Mouse (Mus musculus) CH12.LX (cell line): ENCODE results near the gene Ccdc63. TPM values are rescaled to one million over a fixed set of nuclear protein-coding genes. Genes with fewer than 3 reads are reported as not detected.

Experiments
- DNase-seq: peaks from one replicate; pipeline ENCODE4 v3.0.0-alpha.2; 2013; ENCODE audit errors: extremely low read depth
- H3K27ac ChIP-seq: 2 replicates; pipeline ENCODE4 v1.5.1; 2012; ENCODE audit warnings: low read depth, mild to moderate bottlenecking, control low read depth, moderate library complexity; ENCODE audit not compliant: insufficient read depth
- H3K27me3 ChIP-seq: replicated peaks from 2 replicates; pipeline ENCODE3; 2012; ENCODE audit warnings: inconsistent platforms
- H3K36me3 ChIP-seq, 2 experiments: replicated peaks in 1 of 2; 2 replicates each; pipeline versions ENCODE3 to v1.6.1; 2012; ENCODE audit warnings: inconsistent platforms in 1 of 2, low read length in 1 of 2, mild to moderate bottlenecking in 1 of 2, mixed read lengths in 1 of 2, moderate library complexity in 1 of 2; ENCODE audit not compliant: control insufficient read depth in 1 of 2, insufficient read depth in 1 of 2
- H3K4me1 ChIP-seq, 2 experiments: 2 replicates each; pipeline ENCODE4 v1.6.1; 2012; ENCODE audit warnings: inconsistent platforms in 1 of 2, moderate library complexity in 1 of 2; ENCODE audit not compliant: insufficient read depth in 2 of 2, control insufficient read depth in 1 of 2
- H3K4me2 ChIP-seq: 2 replicates; pipeline ENCODE4 v1.6.1; 2012; ENCODE audit warnings: low read depth, mild to moderate bottlenecking, control low read depth; ENCODE audit not compliant: poor library complexity, insufficient read depth, severe bottlenecking
- H3K4me3 ChIP-seq, 3 experiments: fragments of 150-350 bp in 1 of 3; sonication (generic) in 1 of 3; replicated peaks in 1 of 3; 2 replicates each; pipeline versions ENCODE3 to v1.5.1; 2011 to 2012; ENCODE audit warnings: low read depth in 2 of 3, low read length in 2 of 3, mild to moderate bottlenecking in 2 of 3, moderate library complexity in 2 of 3, control low read depth in 1 of 3, improper control_type of control experiment in 1 of 3, inconsistent platforms in 1 of 3, mixed read lengths in 1 of 3; ENCODE audit not compliant: poor library complexity in 1 of 3
- H3K79me2 ChIP-seq: replicated peaks from 2 replicates; pipeline ENCODE4 v1.6.1; 2012; ENCODE audit warnings: mild to moderate bottlenecking, moderate library complexity; ENCODE audit not compliant: control insufficient read depth, poor library complexity, insufficient read depth, severe bottlenecking; ENCODE audit errors: extremely low read depth
- H3K9ac ChIP-seq: 2 replicates; pipeline ENCODE4 v1.6.1; 2012; ENCODE audit warnings: low read depth, mild to moderate bottlenecking, control low read depth, moderate library complexity; ENCODE audit not compliant: insufficient read depth
- H3K9me3 ChIP-seq: replicated peaks from 2 replicates; pipeline ENCODE3; 2012; ENCODE audit warnings: low read length, inconsistent platforms, mixed read lengths
- BHLHE40 ChIP-seq: IDR thresholded peaks from 2 replicates; pipeline ENCODE4 v1.6.1; 2011; ENCODE audit warnings: mild to moderate bottlenecking, low read depth, low read length, improper control_type of control experiment
- CHD1 ChIP-seq: IDR thresholded peaks from 2 replicates; pipeline ENCODE4 v1.6.1; 2012; ENCODE audit warnings: low read depth, low read length, improper control_type of control experiment, inconsistent platforms
- CTCF ChIP-seq, 2 experiments: IDR thresholded peaks in 1 of 2; conservative IDR thresholded peaks in 1 of 2; 2 replicates each; pipeline ENCODE4 v1.5.1; 2011 to 2012; ENCODE audit warnings: low read depth in 2 of 2, low read length in 2 of 2, improper control_type of control experiment in 1 of 2, inconsistent platforms in 1 of 2, mild to moderate bottlenecking in 1 of 2, moderate library complexity in 1 of 2
- E2F4 ChIP-seq: IDR thresholded peaks from 2 replicates; pipeline ENCODE4 v1.6.1; 2011; ENCODE audit warnings: low read depth, low read length, improper control_type of control experiment; ENCODE audit not compliant: insufficient replicate concordance
- ELF1 ChIP-seq: IDR thresholded peaks from 2 replicates; pipeline ENCODE4 v1.6.1; 2014; ENCODE audit warnings: low read depth, mild to moderate bottlenecking, inconsistent platforms, low read length, improper control_type of control experiment
- GABPA ChIP-seq: IDR thresholded peaks from 2 replicates; pipeline ENCODE4 v1.6.1; 2012; ENCODE audit warnings: low read depth, low read length, improper control_type of control experiment, inconsistent platforms; ENCODE audit not compliant: insufficient replicate concordance
- IRF4 ChIP-seq: IDR thresholded peaks from 2 replicates; pipeline ENCODE4 v1.6.1; 2014; ENCODE audit warnings: low read depth, mild to moderate bottlenecking, inconsistent platforms, low read length, improper control_type of control experiment
- JUND ChIP-seq: conservative IDR thresholded peaks from 2 replicates; pipeline ENCODE4 v1.6.1; 2011; ENCODE audit warnings: low read depth, low read length, improper control_type of control experiment
- KAT2A ChIP-seq: IDR thresholded peaks from 2 replicates; pipeline ENCODE4 v1.6.1; 2012; ENCODE audit warnings: low read length, improper control_type of control experiment, inconsistent platforms; ENCODE audit not compliant: insufficient replicate concordance
- MAFK ChIP-seq: IDR thresholded peaks from 2 replicates; pipeline ENCODE4 v1.6.1; 2011; ENCODE audit warnings: low read length, improper control_type of control experiment; ENCODE audit not compliant: insufficient replicate concordance
- MAX ChIP-seq: IDR thresholded peaks from 2 replicates; pipeline ENCODE4 v1.6.1; 2011; ENCODE audit warnings: low read length, improper control_type of control experiment
- MEF2A ChIP-seq: IDR thresholded peaks from 2 replicates; pipeline ENCODE4 v1.6.1; 2014; ENCODE audit warnings: low read depth, mild to moderate bottlenecking, inconsistent platforms, low read length, improper control_type of control experiment, borderline replicate concordance
- MXI1 ChIP-seq: IDR thresholded peaks from 2 replicates; pipeline ENCODE4 v1.6.1; 2011; ENCODE audit warnings: mild to moderate bottlenecking, low read depth, low read length, improper control_type of control experiment
- NRF1 ChIP-seq: IDR thresholded peaks from 2 replicates; pipeline ENCODE4 v1.6.1; 2014; ENCODE audit warnings: low read depth, mild to moderate bottlenecking, inconsistent platforms, low read length, improper control_type of control experiment, moderate library complexity
- POLR2A ChIP-seq: IDR thresholded peaks from 2 replicates; pipeline ENCODE4 v1.6.1; 2011; ENCODE audit warnings: low read depth, mild to moderate bottlenecking, improper control_type of control experiment, low read length
- POLR2AphosphoS2 ChIP-seq: IDR thresholded peaks from 2 replicates; pipeline ENCODE4 v1.6.1; 2011; ENCODE audit warnings: low read depth, low read length, improper control_type of control experiment
- RAD21 ChIP-seq: IDR thresholded peaks from 2 replicates; pipeline ENCODE4 v1.6.1; 2011; ENCODE audit warnings: low read depth, mild to moderate bottlenecking, low read length, improper control_type of control experiment, moderate library complexity
- SMC3 ChIP-seq: IDR thresholded peaks from 2 replicates; pipeline ENCODE4 v1.6.1; 2011; ENCODE audit warnings: low read depth, low read length, improper control_type of control experiment
- TBP ChIP-seq: conservative IDR thresholded peaks from 2 replicates; pipeline ENCODE4 v1.6.1; 2011; ENCODE audit warnings: low read depth, low read length, improper control_type of control experiment
- TCF12 ChIP-seq: IDR thresholded peaks from 2 replicates; pipeline ENCODE4 v1.6.1; 2014; ENCODE audit warnings: low read depth, mild to moderate bottlenecking, inconsistent platforms, low read length, improper control_type of control experiment
- UBTF ChIP-seq: IDR thresholded peaks from 2 replicates; pipeline ENCODE4 v1.6.1; 2012; ENCODE audit warnings: low read depth, mild to moderate bottlenecking, inconsistent platforms, low read length, improper control_type of control experiment, moderate library complexity
- USF1 ChIP-seq: IDR thresholded peaks from 2 replicates; pipeline ENCODE4 v1.6.1; 2014; ENCODE audit warnings: low read depth, mild to moderate bottlenecking, inconsistent platforms, low read length, improper control_type of control experiment
- USF2 ChIP-seq: conservative IDR thresholded peaks from 2 replicates; pipeline ENCODE4 v1.6.1; 2011; ENCODE audit warnings: low read depth, low read length, improper control_type of control experiment
- ZMIZ1 ChIP-seq: IDR thresholded peaks from 2 replicates; pipeline ENCODE4 v1.6.1; 2012; ENCODE audit warnings: low read depth, mild to moderate bottlenecking, inconsistent platforms, low read length, improper control_type of control experiment
- ZNF384 ChIP-seq: IDR thresholded peaks from 2 replicates; pipeline ENCODE4 v1.6.1; 2012; ENCODE audit warnings: low read depth, low read length, improper control_type of control experiment, inconsistent platforms
- dilution Hi-C: fragments of 300-500 bp; cut with MboI; formaldehyde crosslinking; loops from 2 replicates; pipeline ENCODE4 v1.14.3; 2020; ENCODE audit warnings: low sequenced_read_pairs; ENCODE audit not compliant: extremely low pct_unique_long_range_greater_than_20kb, extremely low pct_ligation_motif_present
- in situ Hi-C: fragments of 300-500 bp; cut with MboI; formaldehyde crosslinking; loops from 3 replicates; pipeline ENCODE4 v1.14.3; 2019; ENCODE audit warnings: low sequenced_read_pairs, low pct_ligation_motif_present, low pct_unique_long_range_greater_than_20kb, mixed read lengths
- polyA plus RNA-seq: library from polyadenylated mRNA; unstranded; fragments of >175 nt; gene quantifications from 2 replicates; pipeline ENCODE4 v1.2.1, GENCODE M21; 2012; ENCODE audit warnings: low read depth; ENCODE audit not compliant: insufficient read length
- total RNA-seq, 2 experiments: library from RNA; depleted of rRNA; stranded (reverse); fragments of 300-350 nt in 1 of 2; fragments of >200 nt in 1 of 2; gene quantifications; 2 replicates each; pipeline ENCODE4 v1.2.3; 2012 to 2014

Gene Ccdc63
- total and polyA plus RNA-seq, 3 experiments, result 0.39 to 0.70 (median 0.47) TPM

- Histone ChIP-seq H3K9ac (peak overlapping the region; percentile 9), H3K27ac (no peak overlapping the region), H3K9me3 (peaks cover 14% of the 10 kb centered on the region), H3K4me2 (peak overlapping the region; percentile 73), H3K4me3 (peak overlapping the region in 2 of 3 experiments; percentile 10), H3K36me3 (no peaks in the 10 kb centered on the region), H3K79me2 (no peaks in the 10 kb centered on the region), H3K4me1 (peaks cover 0 to 9% of the 10 kb centered on the region in 2 experiments; a peak in 2 of 4 replicates), H3K27me3 (peaks cover 76% of the 10 kb centered on the region)
- no peak for DNase-seq
- in situ Hi-C loops (no loop called here), dilution Hi-C loops (no loop called here)
- peak; percentile 69 for TF ChIP-seq SMC3
- TF ChIP-seq IRF4, result no peak
- no peak for TF ChIP-seq ZNF384
- TF ChIP-seq MEF2A, result no peak
- no peak for TF ChIP-seq UBTF
- TF ChIP-seq BHLHE40, result no peak; the same call in 1 of the 2 replicates
- TF ChIP-seq MAFK, result no peak
- TF ChIP-seq CHD1, result no peak
- no peak for TF ChIP-seq JUND
- TF ChIP-seq KAT2A, result no peak
- TF ChIP-seq MAX, result no peak
- no peak for TF ChIP-seq ELF1
- TF ChIP-seq RAD21, result peak; percentile 61
- TF ChIP-seq TCF12, result no peak
- TF ChIP-seq USF2, result no peak
- TF ChIP-seq TBP, result no peak
- TF ChIP-seq CTCF (conservative IDR thresholded peaks at IDR 0.05 in 1 of 2, IDR thresholded peaks at IDR 0.05 in 1 of 2; ENCODE audit: low read depth in 2 of 2, low read length in 2 of 2), result peak; percentile 29 to 77; a peak in 2 of 4 replicates
- no peak for TF ChIP-seq E2F4
- TF ChIP-seq POLR2AphosphoS2, result no peak
- TF ChIP-seq GABPA, result no peak
- no peak for TF ChIP-seq NRF1
- TF ChIP-seq POLR2A, result no peak
- TF ChIP-seq USF1, result no peak
- no peak for TF ChIP-seq MXI1
- TF ChIP-seq ZMIZ1, result no peak
Observed at GRCm38 (mm10) chr5:122059060-122060017, 81.3 kb downstream of the Ccdc63 start.

Other genes starting within 250 kb of the Ccdc63 start
- gene Cux2, start 90.7 kb downstream of the Ccdc63 start, total RNA-seq (2012; rRNA removed), result 0.17 TPM in 1 of 2 replicates, not detected in the other
- not detected in 2 replicates for gene Cux2, start 90.7 kb downstream of the Ccdc63 start, total RNA-seq (2014; rRNA removed)
- gene Cux2, start 90.7 kb downstream of the Ccdc63 start, polyA plus RNA-seq, result not detected in 2 replicates
- gene Myl2, start 39.9 kb downstream of the Ccdc63 start, total RNA-seq (2012; rRNA removed), result not detected in 2 replicates
- not detected in 2 replicates for gene Myl2, start 39.9 kb downstream of the Ccdc63 start, total RNA-seq (2014; rRNA removed)
- not detected in 2 replicates for gene Myl2, start 39.9 kb downstream of the Ccdc63 start, polyA plus RNA-seq
- 191 and 234 TPM in 2 replicates for gene Ppp1cc, start 17.5 kb upstream of the Ccdc63 start, total RNA-seq (2012; rRNA removed)
- 401 and 406 TPM in 2 replicates for gene Ppp1cc, start 17.5 kb upstream of the Ccdc63 start, total RNA-seq (2014; rRNA removed)
- gene Ppp1cc, start 17.5 kb upstream of the Ccdc63 start, polyA plus RNA-seq, result 358 and 375 TPM in 2 replicates
- 156 and 167 TPM in 2 replicates for gene Hvcn1, start 66.0 kb upstream of the Ccdc63 start, total RNA-seq (2012; rRNA removed)
- gene Hvcn1, start 66.0 kb upstream of the Ccdc63 start, total RNA-seq (2014; rRNA removed), result 132 and 143 TPM in 2 replicates
- gene Hvcn1, start 66.0 kb upstream of the Ccdc63 start, polyA plus RNA-seq, result 145 and 159 TPM in 2 replicates
- 7.6 and 8.8 TPM in 2 replicates for gene Tctn1, start 123.6 kb upstream of the Ccdc63 start, total RNA-seq (2012; rRNA removed)
- gene Tctn1, start 123.6 kb upstream of the Ccdc63 start, total RNA-seq (2014; rRNA removed), result 2.6 and 2.9 TPM in 2 replicates
- gene Tctn1, start 123.6 kb upstream of the Ccdc63 start, polyA plus RNA-seq, result 3.7 and 4.4 TPM in 2 replicates
- 17.1 and 19.9 TPM in 2 replicates for gene Pptc7, start 143.5 kb upstream of the Ccdc63 start, total RNA-seq (2012; rRNA removed)
- gene Pptc7, start 143.5 kb upstream of the Ccdc63 start, total RNA-seq (2014; rRNA removed), result 25.6 and 25.9 TPM in 2 replicates
- gene Pptc7, start 143.5 kb upstream of the Ccdc63 start, polyA plus RNA-seq, result 22.2 and 23.6 TPM in 2 replicates
- gene Rad9b, start 213.4 kb upstream of the Ccdc63 start, total RNA-seq (2012; rRNA removed), result 6.5 and 9.0 TPM in 2 replicates
- 10.3 and 11.3 TPM in 2 replicates for gene Rad9b, start 213.4 kb upstream of the Ccdc63 start, total RNA-seq (2014; rRNA removed)
- gene Rad9b, start 213.4 kb upstream of the Ccdc63 start, polyA plus RNA-seq, result 10.4 TPM in 2 replicates
- gene Vps29, start 213.5 kb upstream of the Ccdc63 start, total RNA-seq (2012; rRNA removed), result 82.2 and 94.9 TPM in 2 replicates
- 145 and 153 TPM in 2 replicates for gene Vps29, start 213.5 kb upstream of the Ccdc63 start, total RNA-seq (2014; rRNA removed)
- gene Vps29, start 213.5 kb upstream of the Ccdc63 start, polyA plus RNA-seq, result 94.4 and 95.0 TPM in 2 replicates
- gene Gpn3, start 231.1 kb upstream of the Ccdc63 start, total RNA-seq (2012; rRNA removed), result 61.4 and 66.8 TPM in 2 replicates
- 96.1 and 97.1 TPM in 2 replicates for gene Gpn3, start 231.1 kb upstream of the Ccdc63 start, total RNA-seq (2014; rRNA removed)
- gene Gpn3, start 231.1 kb upstream of the Ccdc63 start, polyA plus RNA-seq, result 65.9 and 74.6 TPM in 2 replicates
- gene Fam216a, start 231.5 kb upstream of the Ccdc63 start, total RNA-seq (2012; rRNA removed), result 37.2 and 38.2 TPM in 2 replicates
- 50.2 and 55.8 TPM in 2 replicates for gene Fam216a, start 231.5 kb upstream of the Ccdc63 start, total RNA-seq (2014; rRNA removed)
- 41.4 and 41.5 TPM in 2 replicates for gene Fam216a, start 231.5 kb upstream of the Ccdc63 start, polyA plus RNA-seq